Mouse (Mus musculus): Measurements from ENCODE around the gene Ect2. TPM values are rescaled to one million over a fixed set of nuclear protein-coding genes. Genes with fewer than 3 reads are reported as not detected.

Ect2 gene
- total and polyA plus RNA-seq, 3 experiments: 22.6 to 48.5 (median 31.5) TPM

DNA sequence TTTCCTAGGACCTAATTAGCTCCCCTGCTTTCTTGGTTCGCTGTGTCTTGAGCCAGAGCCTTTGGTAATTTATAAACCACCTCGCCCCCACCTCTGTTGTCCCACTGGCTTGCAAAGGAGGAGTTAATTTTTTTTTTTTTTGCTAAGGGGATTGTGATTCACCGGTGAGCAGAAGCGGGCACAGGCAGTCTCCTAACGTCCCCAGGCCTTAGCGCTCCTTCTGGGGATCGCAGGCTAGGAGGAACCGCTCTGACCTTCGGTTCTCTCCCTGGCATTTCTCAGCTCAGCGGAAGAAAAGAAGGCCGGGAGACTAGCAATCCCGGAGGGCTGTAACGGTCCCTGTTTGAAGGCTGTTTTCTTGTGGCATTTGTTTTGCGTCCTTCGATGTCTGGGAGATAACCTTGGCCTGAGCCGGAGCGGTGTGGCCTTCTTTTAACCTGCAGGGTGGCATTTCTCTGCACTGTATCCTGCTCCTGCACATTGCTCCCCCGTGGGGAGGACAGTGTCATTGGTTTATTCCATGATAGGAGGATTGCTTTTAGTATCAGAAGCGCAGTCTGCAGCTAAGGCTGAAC lies 30.0 kb upstream of the Ect2 start:
- peaks cover 0 to 4% of the 10 kb centered on the region in 2 experiments; a peak in 1 of 4 replicates for H3K4me1 ChIP-seq (ENCODE audit: control insufficient read depth in 1 of 2, insufficient read depth in 2 of 2, low read length in 2 of 2)
- H3K4me3 ChIP-seq (ENCODE audit: control insufficient read depth in 1 of 2, insufficient read depth in 1 of 2, low read depth in 2 of 2, low read length in 2 of 2): peak overlapping the region; percentile 66 to 70
- no peak for TF ChIP-seq USF2 (IDR thresholded peaks at IDR 0.05; ENCODE audit: borderline replicate concordance in 1 of 2, insufficient read depth in 1 of 2, low read depth in 1 of 2, low read length in 2 of 2)
- TF ChIP-seq CHD1 (IDR thresholded peaks at IDR 0.05; ENCODE audit: low read depth, low read length): no peak
- TF ChIP-seq MAX (IDR thresholded peaks at IDR 0.05; ENCODE audit: low read length): no peak
- TF ChIP-seq ZNF384 (IDR thresholded peaks at IDR 0.05; ENCODE audit: low read depth, low read length): no peak
- no peak for TF ChIP-seq JUND (IDR thresholded peaks at IDR 0.05; ENCODE audit: low read depth, low read length)
- no peak for TF ChIP-seq MYC (IDR thresholded peaks at IDR 0.05; ENCODE audit: low read depth, low read length)
- no peak for TF ChIP-seq RCOR1 (IDR thresholded peaks at IDR 0.05; ENCODE audit: low read depth, low read length)
- no peak for TF ChIP-seq RAD21 (IDR thresholded peaks at IDR 0.05; ENCODE audit: low read depth, low read length)
- TF ChIP-seq TAL1 (IDR thresholded peaks at IDR 0.05; ENCODE audit: low read length): no peak
- no peak for TF ChIP-seq ELF1 (IDR thresholded peaks at IDR 0.05; ENCODE audit: low read depth, low read length)
- 0 out of 2 replicates have a peak, but pooled peaks have one; percentile 27 for TF ChIP-seq TBP (IDR thresholded peaks at IDR 0.05; ENCODE audit: low read depth, low read length)
- peak; percentile 40; the same call in 1 of the 2 replicates for TF ChIP-seq UBTF (IDR thresholded peaks at IDR 0.05; ENCODE audit: borderline replicate concordance, insufficient read depth, low read depth, low read length)
- TF ChIP-seq MYB (IDR thresholded peaks at IDR 0.05; ENCODE audit: low read depth, low read length): no peak
- no peaks in the 10 kb centered on the region for H3K36me3 ChIP-seq (ENCODE audit: control insufficient read depth in 1 of 2, insufficient read depth in 2 of 2, low read length in 2 of 2)
- no peaks in the 10 kb centered on the region for H3K27me3 ChIP-seq (ENCODE audit: control insufficient read depth in 1 of 2, insufficient read depth in 2 of 2, low read length in 2 of 2)
- no peaks in the 10 kb centered on the region for H3K9me3 ChIP-seq (replicated peaks; ENCODE audit: insufficient read depth, low read length)
- peaks cover 3% of the 10 kb centered on the region; the same call in 1 of the 2 replicates for H3K79me2 ChIP-seq (ENCODE audit: control insufficient read depth, insufficient read depth, low read length, poor library complexity)
- peak; percentile 61 for DNase-seq (ENCODE audit: low read depth, low spot score)
- H3K9ac ChIP-seq (ENCODE audit: control insufficient read depth, low read depth, low read length, poor library complexity, severe bottlenecking): peak overlapping the region; percentile 55
- peak overlapping the region; percentile 11; the same call in 1 of the 2 replicates for H3K27ac ChIP-seq (ENCODE audit: control insufficient read depth, low read depth, low read length)

DNA sequence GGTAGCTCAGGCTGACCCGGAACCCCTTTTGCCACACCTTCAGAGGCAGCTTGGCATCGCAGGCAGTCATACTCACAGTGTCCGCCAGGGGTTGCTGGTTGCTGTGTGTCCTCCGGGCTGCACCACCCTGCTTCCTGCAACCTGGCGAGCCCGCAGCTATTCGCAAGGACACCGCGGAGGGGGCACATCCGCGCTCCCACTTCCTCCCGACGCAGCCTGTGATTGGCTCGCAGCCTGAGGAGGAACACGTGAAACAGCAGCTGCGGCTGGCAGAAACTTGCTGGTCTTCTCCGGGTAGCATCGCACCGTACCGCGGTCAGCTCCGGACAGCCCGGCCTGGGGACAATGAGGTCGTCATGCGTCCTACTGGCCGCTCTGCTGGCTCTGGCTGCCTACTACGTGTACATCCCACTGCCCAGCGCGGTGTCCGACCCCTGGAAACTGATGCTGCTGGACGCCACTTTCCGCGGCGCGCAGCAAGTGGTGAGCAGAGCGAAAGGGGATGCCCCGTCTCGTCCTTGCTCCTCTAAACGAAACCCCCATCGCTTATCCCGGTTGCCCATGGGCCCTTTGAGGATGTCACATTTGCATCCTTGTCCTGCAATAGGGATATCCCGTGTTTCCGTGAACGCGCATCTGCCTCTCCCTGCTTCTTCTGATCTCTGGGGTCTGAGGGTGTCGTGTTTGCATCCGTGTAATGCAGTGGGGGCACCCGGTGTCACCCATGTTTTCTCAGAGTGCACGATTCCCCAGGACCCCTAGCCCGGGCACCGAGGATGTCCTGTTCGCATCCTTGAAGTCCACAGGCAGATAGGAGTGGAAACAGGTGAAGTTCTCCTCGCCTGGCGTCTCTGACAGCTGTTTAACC lies 29.3 kb upstream of the Ect2 start, which contains the start of gene Nceh1:
Nceh1 (plus strand) TSS at position 233 of the 868 bp plus-strand sequence.
- peak within 1 kb of the TSS; percentile 60 for H3K9ac ChIP-seq (ENCODE audit: control insufficient read depth, low read depth, low read length, poor library complexity, severe bottlenecking)
- peak within 1 kb of the TSS; percentile 66 to 70 for H3K4me3 ChIP-seq (ENCODE audit: control insufficient read depth in 1 of 2, insufficient read depth in 1 of 2, low read depth in 2 of 2, low read length in 2 of 2)
- H3K36me3 ChIP-seq (ENCODE audit: control insufficient read depth in 1 of 2, insufficient read depth in 2 of 2, low read length in 2 of 2): no peaks in the 10 kb centered on the region
- no peaks in the 10 kb centered on the region for H3K9me3 ChIP-seq (replicated peaks; ENCODE audit: insufficient read depth, low read length)
- peaks cover 0 to 4% of the 10 kb centered on the region in 2 experiments; a peak in 1 of 4 replicates for H3K4me1 ChIP-seq (ENCODE audit: control insufficient read depth in 1 of 2, insufficient read depth in 2 of 2, low read length in 2 of 2)
- H3K27me3 ChIP-seq (ENCODE audit: control insufficient read depth in 1 of 2, insufficient read depth in 2 of 2, low read length in 2 of 2): no peaks in the 10 kb centered on the region
- peak; percentile 97 for DNase-seq (ENCODE audit: low read depth, low spot score)
- peak within 1 kb of the TSS; percentile 11; the same call in 1 of the 2 replicates for H3K27ac ChIP-seq (ENCODE audit: control insufficient read depth, low read depth, low read length)
- peaks cover 3% of the 10 kb centered on the region; the same call in 1 of the 2 replicates for H3K79me2 ChIP-seq (ENCODE audit: control insufficient read depth, insufficient read depth, low read length, poor library complexity)
- TF ChIP-seq ELF1 (IDR thresholded peaks at IDR 0.05; ENCODE audit: low read depth, low read length) (peak; percentile 84), ZC3H11A (IDR thresholded peaks at IDR 0.05; ENCODE audit: low read depth, low read length) (peak; percentile 36; the same call in 1 of the 2 replicates), E2F4 (IDR thresholded peaks at IDR 0.05; ENCODE audit: borderline replicate concordance, low read depth, low read length) (no peak), JUND (IDR thresholded peaks at IDR 0.05; ENCODE audit: low read depth, low read length) (no peak), TAL1 (IDR thresholded peaks at IDR 0.05; ENCODE audit: low read length) (no peak), MAZ (IDR thresholded peaks at IDR 0.05; ENCODE audit: low read depth, low read length) (peak; percentile 97), EP300 (IDR thresholded peaks at IDR 0.05; ENCODE audit: low read depth in 1 of 2, low read length in 2 of 2) (no peak), POLR2A (IDR thresholded peaks at IDR 0.05; ENCODE audit: control insufficient read depth in 1 of 2, insufficient read depth in 1 of 2, low read depth in 1 of 2, low read length in 2 of 2, poor library complexity in 1 of 2) (peak; percentile 51 to 84), MYC (IDR thresholded peaks at IDR 0.05; ENCODE audit: low read depth, low read length) (peak; percentile 60), SIN3A (IDR thresholded peaks at IDR 0.05; ENCODE audit: low read length) (peak; percentile 85), ZMIZ1 (IDR thresholded peaks at IDR 0.05; ENCODE audit: low read depth, low read length) (0 out of 2 replicates have a peak, but pooled peaks have one; percentile 67), USF1 (IDR thresholded peaks at IDR 0.05; ENCODE audit: low read depth, low read length) (peak; percentile 76), TBP (IDR thresholded peaks at IDR 0.05; ENCODE audit: low read depth, low read length) (peak; percentile 88), POLR2AphosphoS5 (IDR thresholded peaks at IDR 0.05; ENCODE audit: borderline replicate concordance, low read depth, low read length) (0 out of 2 replicates have a peak, but pooled peaks have one; percentile 65), MAX (IDR thresholded peaks at IDR 0.05; ENCODE audit: low read length) (peak; percentile 88), POLR2AphosphoS2 (IDR thresholded peaks at IDR 0.05; ENCODE audit: low read length) (peak; percentile 46; the same call in 1 of the 2 replicates), MXI1 (IDR thresholded peaks at IDR 0.05; ENCODE audit: low read depth, low read length) (peak; percentile 94), HCFC1 (IDR thresholded peaks at IDR 0.05; ENCODE audit: low read depth, low read length) (peak; percentile 78), RAD21 (IDR thresholded peaks at IDR 0.05; ENCODE audit: low read depth, low read length) (peak; percentile 72), BHLHE40 (IDR thresholded peaks at IDR 0.05; ENCODE audit: borderline replicate concordance, low read depth, low read length) (peak; percentile 34; the same call in 1 of the 2 replicates), NELFE (IDR thresholded peaks at IDR 0.05; ENCODE audit: low read depth, low read length) (peak; percentile 69)

Measured in MEL (cell line).